Mouse (Mus musculus) layer of hippocampus, postnatal 25 days (tissue): Measurements from ENCODE around the gene Tmem9. TPM values are rescaled to one million over a fixed set of nuclear protein-coding genes. Genes with fewer than 3 reads are reported as not detected.
A peak's percentile ranks its signal among the peaks of the same experiment; 100 is the strongest.

Source experiments
- DNase-seq, 2 experiments: peaks; one replicate each; pipeline ENCODE4 v3.0.0; 2022; ENCODE audit warnings: mixed read lengths in 2 of 2, low spot score in 1 of 2; ENCODE audit errors: extremely low spot score in 1 of 2
- total RNA-seq, 2 experiments: library from RNA; stranded (reverse); gene quantifications; 2 replicates each; pipeline ENCODE4 v1.2.3; 2021

Tmem9 gene
- 10 to 100 TPM; 66.8 to 80.8 TPM for total RNA-seq

- DNase-seq, result peak in 1 of 2 experiments; percentile 40
Observed at GRCm38 (mm10) chr1:136007211-136008158, at the start of gene Tmem9. Tmem9 (plus strand) TSS chr1:136008150.

GRCm38 (mm10) chr1:135958483-135958882 is 49.5 kb upstream of the Tmem9 start:
- no peak for DNase-seq

GRCm38 (mm10) chr1:135963177-135963576 is 44.8 kb upstream of the Tmem9 start:
- no peak for DNase-seq

GRCm38 (mm10) chr1:135964561-135964960 is 43.4 kb upstream of the Tmem9 start:
- DNase-seq, result no peak

- DNase-seq, result no peak
Observed at GRCm38 (mm10) chr1:135967739-135968138, 40.2 kb upstream of the Tmem9 start.

- DNase-seq, result no peak
Observed at GRCm38 (mm10) chr1:135970486-135970885, 37.5 kb upstream of the Tmem9 start.

GRCm38 (mm10) chr1:135972576-135972975 is 35.4 kb upstream of the Tmem9 start:
- no peak for DNase-seq

GRCm38 (mm10) chr1:135984105-135984504 is 23.8 kb upstream of the Tmem9 start:
- no peak for DNase-seq

- DNase-seq, result no peak
Observed at GRCm38 (mm10) chr1:135989876-135990275, 18.1 kb upstream of the Tmem9 start.

- DNase-seq, result no peak
Observed at GRCm38 (mm10) chr1:135993470-135993869, 14.5 kb upstream of the Tmem9 start.

- no peak for DNase-seq
Observed at GRCm38 (mm10) chr1:135997537-135997936, 10.4 kb upstream of the Tmem9 start.

GRCm38 (mm10) chr1:135999720-136000287 is 8.1 kb upstream of the Tmem9 start:
- no peak for DNase-seq

GRCm38 (mm10) chr1:136001438-136001837 is 6.5 kb upstream of the Tmem9 start:
- DNase-seq, result no peak

GRCm38 (mm10) chr1:136006292-136006748 is 1.6 kb upstream of the Tmem9 start, which contains the start of gene Igfn1:
Igfn1 (minus strand) TSS chr1:136006342.
- DNase-seq, result no peak

GRCm38 (mm10) chr1:136008159-136008533 is 196 bp downstream of the Tmem9 start:
- DNase-seq, result no peak

GRCm38 (mm10) chr1:136010247-136010646 is 2.3 kb downstream of the Tmem9 start:
- no peak for DNase-seq

GRCm38 (mm10) chr1:136013513-136013912 is 5.6 kb downstream of the Tmem9 start:
- DNase-seq, result no peak

GRCm38 (mm10) chr1:136014796-136015502 is 7.0 kb downstream of the Tmem9 start:
- DNase-seq, result no peak

GRCm38 (mm10) chr1:136017307-136017706 is 9.4 kb downstream of the Tmem9 start:
- DNase-seq, result no peak

GRCm38 (mm10) chr1:136017907-136018313 is 10.0 kb downstream of the Tmem9 start:
- DNase-seq, result peak; percentile 69 to 81
